Mouse (Mus musculus): ENCODE results near the gene Zfp644. TPM values are rescaled to one million over a fixed set of nuclear protein-coding genes. Genes with fewer than 3 reads are reported as not detected.
A peak's percentile ranks its signal among the peaks of the same experiment; 100 is the strongest.

The Zfp644 gene
- polyA plus RNA-seq, 1 experiment from 2014 or later: 44.4 TPM

DNA sequence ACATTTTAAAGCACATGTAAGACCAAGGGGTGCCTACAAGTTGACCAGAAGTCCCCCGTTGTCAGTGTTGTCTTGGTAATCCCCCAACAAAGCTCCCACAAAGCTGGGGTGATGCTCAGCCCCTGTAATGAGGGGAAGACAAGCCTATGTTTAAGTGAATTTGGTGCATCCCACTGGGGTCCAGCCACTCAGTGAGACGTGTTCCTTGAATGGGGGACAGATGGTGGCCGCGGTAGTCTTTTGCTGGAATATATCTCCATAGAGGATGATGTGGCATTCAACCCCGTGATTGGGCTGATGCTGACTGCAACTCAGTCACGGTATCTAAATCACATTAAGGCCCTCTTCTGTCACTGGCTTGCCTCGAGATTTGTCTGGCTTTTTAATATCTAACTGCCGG, 97.6 kb downstream of the Zfp644 start:
- no peaks in the 10 kb centered on the region for H3K4me1 ChIP-seq (replicated peaks; ENCODE audit: control insufficient read depth, insufficient read depth, low read length)

GRCm38 (mm10) chr5:106597472-106597871, 99.6 kb downstream of the Zfp644 start:
- H3K27me3 ChIP-seq (replicated peaks; ENCODE audit: control insufficient read depth, insufficient read depth, low read length): no peaks in the 10 kb centered on the region

More for the DNA sequence above, 97.6 kb downstream of the Zfp644 start:
- no peak for DNase-seq (ENCODE audit: low spot score)
- Histone ChIP-seq H3K9me3 (ENCODE audit: control insufficient read depth, low read length) (no peaks in the 10 kb centered on the region), H3K4me3 (ENCODE audit: low read depth, low read length) (no peak overlapping the region), H3K9ac (ENCODE audit: low read depth, low read length) (no peak overlapping the region), H3K27me3 (replicated peaks; ENCODE audit: control insufficient read depth, insufficient read depth, low read length) (no peaks in the 10 kb centered on the region), H3K36me3 (ENCODE audit: control insufficient read depth, insufficient read depth, low read length) (no peaks in the 10 kb centered on the region), H3K4me2 (no peak overlapping the region), H3K27ac (ENCODE audit: low read depth, low read length) (no peak overlapping the region)
- WGBS: 91% methylated on average over 8 of the region's 8 CpGs
- no peak for ATAC-seq (replicated peaks; ENCODE audit: low FRiP score)

DNA sequence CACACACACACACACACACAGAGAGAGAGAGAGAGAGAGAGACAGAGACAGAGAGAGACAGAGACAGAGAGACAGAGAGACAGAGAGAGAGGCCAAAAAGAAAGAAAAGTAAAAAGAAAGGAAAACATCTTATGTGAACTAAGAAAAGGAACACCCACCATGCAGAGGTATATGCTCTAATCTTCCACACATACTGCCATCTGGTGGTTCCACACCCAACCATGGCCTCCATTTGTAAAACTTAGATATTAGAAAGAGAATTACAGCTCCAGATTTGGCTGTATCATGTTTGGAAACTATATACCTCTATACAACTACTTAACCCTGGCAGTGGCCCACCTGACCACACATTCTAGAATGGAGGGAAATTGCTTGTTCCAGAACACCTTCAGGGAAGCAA, 102.7 kb downstream of the Zfp644 start:
- Histone ChIP-seq H3K4me2 (no peak overlapping the region), H3K27me3 (replicated peaks; ENCODE audit: control insufficient read depth, insufficient read depth, low read length) (no peaks in the 10 kb centered on the region), H3K27ac (ENCODE audit: low read depth, low read length) (no peak overlapping the region), H3K4me1 (replicated peaks; ENCODE audit: control insufficient read depth, insufficient read depth, low read length) (no peaks in the 10 kb centered on the region), H3K9me3 (ENCODE audit: control insufficient read depth, low read length) (no peaks in the 10 kb centered on the region), H3K36me3 (ENCODE audit: control insufficient read depth, insufficient read depth, low read length) (no peaks in the 10 kb centered on the region), H3K4me3 (ENCODE audit: low read depth, low read length) (no peak overlapping the region), H3K9ac (ENCODE audit: low read depth, low read length) (no peak overlapping the region)
- ATAC-seq (replicated peaks; ENCODE audit: low FRiP score) (no peak), DNase-seq (ENCODE audit: low spot score) (no peak)

More at GRCm38 (mm10) chr5:106597472-106597871, 99.6 kb downstream of the Zfp644 start:
- H3K36me3 ChIP-seq (ENCODE audit: control insufficient read depth, insufficient read depth, low read length): no peaks in the 10 kb centered on the region
- H3K9me3 ChIP-seq (ENCODE audit: control insufficient read depth, low read length): no peaks in the 10 kb centered on the region
- no peak for DNase-seq (ENCODE audit: low spot score)
- no peak overlapping the region for H3K27ac ChIP-seq (ENCODE audit: low read depth, low read length)
- WGBS: 76% methylated on average over 2 of the region's 2 CpGs
- no peak for ATAC-seq (replicated peaks; ENCODE audit: low FRiP score)
- no peaks in the 10 kb centered on the region for H3K4me1 ChIP-seq (replicated peaks; ENCODE audit: control insufficient read depth, insufficient read depth, low read length)
- no peak overlapping the region for H3K4me2 ChIP-seq
- H3K9ac ChIP-seq (ENCODE audit: low read depth, low read length): no peak overlapping the region
- H3K4me3 ChIP-seq (ENCODE audit: low read depth, low read length): no peak overlapping the region

- no peak for DNase-seq (ENCODE audit: low spot score)
- H3K27ac ChIP-seq (ENCODE audit: low read depth, low read length): no peak overlapping the region
- no peaks in the 10 kb centered on the region for H3K4me1 ChIP-seq (replicated peaks; ENCODE audit: control insufficient read depth, insufficient read depth, low read length)
- 92% methylated on average over 5 of the region's 5 CpGs for WGBS
- no peaks in the 10 kb centered on the region for H3K27me3 ChIP-seq (replicated peaks; ENCODE audit: control insufficient read depth, insufficient read depth, low read length)
- H3K36me3 ChIP-seq (ENCODE audit: control insufficient read depth, insufficient read depth, low read length): no peaks in the 10 kb centered on the region
- H3K4me2 ChIP-seq: no peak overlapping the region
- H3K9ac ChIP-seq (ENCODE audit: low read depth, low read length): no peak overlapping the region
- ATAC-seq (replicated peaks; ENCODE audit: low FRiP score): no peak
- no peak overlapping the region for H3K4me3 ChIP-seq (ENCODE audit: low read depth, low read length)
- no peaks in the 10 kb centered on the region for H3K9me3 ChIP-seq (ENCODE audit: control insufficient read depth, low read length)
Observed at GRCm38 (mm10) chr5:106590686-106591085, 106.4 kb downstream of the Zfp644 start.

DNA sequence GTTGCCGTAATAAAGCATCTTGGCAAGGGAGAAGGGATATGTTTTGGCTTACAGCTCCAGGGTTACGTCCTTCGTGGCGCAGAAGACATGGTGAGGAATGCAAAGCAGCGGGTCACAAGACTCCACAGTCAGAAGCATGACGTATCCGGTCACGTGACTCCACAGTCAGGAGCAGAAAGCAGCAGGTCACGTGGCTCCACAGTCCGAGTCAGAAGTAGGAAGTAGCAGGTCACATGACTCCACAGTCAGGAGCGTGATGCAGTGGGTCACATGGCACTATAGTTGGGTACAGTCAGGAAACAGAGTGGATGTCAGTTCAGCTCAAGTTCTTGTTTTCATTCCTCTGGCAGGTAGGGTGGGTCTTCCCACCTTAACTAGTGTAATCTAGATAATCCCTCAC, 107.4 kb downstream of the Zfp644 start:
- WGBS: 89% methylated on average over 11 of the region's 11 CpGs
- H3K4me2 ChIP-seq: no peak overlapping the region
- ATAC-seq (replicated peaks; ENCODE audit: low FRiP score) (no peak), DNase-seq (ENCODE audit: low spot score) (no peak)
- H3K36me3 ChIP-seq (ENCODE audit: control insufficient read depth, insufficient read depth, low read length): no peaks in the 10 kb centered on the region
- H3K9me3 ChIP-seq (ENCODE audit: control insufficient read depth, low read length): no peaks in the 10 kb centered on the region
- H3K9ac ChIP-seq (ENCODE audit: low read depth, low read length): no peak overlapping the region
- H3K4me3 ChIP-seq (ENCODE audit: low read depth, low read length): no peak overlapping the region
- H3K27me3 ChIP-seq (replicated peaks; ENCODE audit: control insufficient read depth, insufficient read depth, low read length): no peaks in the 10 kb centered on the region
- no peaks in the 10 kb centered on the region for H3K4me1 ChIP-seq (replicated peaks; ENCODE audit: control insufficient read depth, insufficient read depth, low read length)
- no peak overlapping the region for H3K27ac ChIP-seq (ENCODE audit: low read depth, low read length)

DNA sequence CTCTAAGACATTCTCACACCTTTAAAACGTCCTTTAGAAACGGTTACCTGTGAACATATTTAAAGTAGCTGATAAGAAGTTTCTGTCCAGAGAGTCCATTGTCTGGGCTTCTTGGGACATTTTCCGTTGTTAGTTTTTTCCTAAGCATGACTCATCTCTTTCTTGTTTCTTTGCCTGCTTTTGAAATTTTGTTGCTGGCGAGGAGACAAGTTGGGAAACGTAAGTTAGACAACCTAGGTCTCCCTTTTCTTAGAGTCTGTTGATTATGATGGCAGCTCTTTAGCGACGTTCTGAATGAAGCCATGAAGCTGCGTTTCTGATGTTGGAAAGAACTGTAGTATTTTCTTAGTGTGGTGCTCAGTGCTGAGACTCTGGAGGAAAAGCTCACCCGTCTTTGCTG, 108.1 kb downstream of the Zfp644 start:
- no peaks in the 10 kb centered on the region for H3K9me3 ChIP-seq (ENCODE audit: control insufficient read depth, low read length)
- H3K27ac ChIP-seq (ENCODE audit: low read depth, low read length): no peak overlapping the region
- H3K4me1 ChIP-seq (replicated peaks; ENCODE audit: control insufficient read depth, insufficient read depth, low read length): no peaks in the 10 kb centered on the region
- no peaks in the 10 kb centered on the region for H3K36me3 ChIP-seq (ENCODE audit: control insufficient read depth, insufficient read depth, low read length)
- H3K9ac ChIP-seq (ENCODE audit: low read depth, low read length): no peak overlapping the region
- no peak for DNase-seq (ENCODE audit: low spot score)
- WGBS: 89% methylated on average over 9 of the region's 9 CpGs
- no peak overlapping the region for H3K4me2 ChIP-seq
- H3K27me3 ChIP-seq (replicated peaks; ENCODE audit: control insufficient read depth, insufficient read depth, low read length): no peaks in the 10 kb centered on the region
- no peak for ATAC-seq (replicated peaks; ENCODE audit: low FRiP score)
- H3K4me3 ChIP-seq (ENCODE audit: low read depth, low read length): no peak overlapping the region

DNA sequence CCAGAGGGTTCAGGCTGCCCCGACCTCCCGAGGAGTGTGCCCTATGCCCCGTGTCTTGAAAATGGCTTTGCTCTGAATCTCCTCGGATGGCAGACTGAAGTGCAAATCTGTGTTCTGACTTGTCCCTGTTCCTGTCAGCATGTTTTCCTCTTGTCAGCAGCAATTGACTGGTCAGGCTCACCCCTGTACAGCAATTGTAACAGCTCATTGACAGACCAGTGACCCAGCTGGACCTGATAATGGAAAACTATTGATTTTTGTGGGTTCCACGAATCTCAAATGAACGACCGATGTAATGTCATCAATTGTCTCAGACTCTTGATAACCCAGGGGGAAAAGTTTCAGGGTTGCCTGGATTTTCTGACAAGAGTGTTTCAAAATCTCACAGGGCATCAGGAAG, 116.1 kb downstream of the Zfp644 start:
- no peaks in the 10 kb centered on the region for H3K9me3 ChIP-seq (ENCODE audit: control insufficient read depth, low read length)
- ATAC-seq (replicated peaks; ENCODE audit: low FRiP score) (no peak), DNase-seq (ENCODE audit: low spot score) (no peak)
- no peaks in the 10 kb centered on the region for H3K27me3 ChIP-seq (replicated peaks; ENCODE audit: control insufficient read depth, insufficient read depth, low read length)
- WGBS: 67% methylated on average over 7 of the region's 7 CpGs
- no peak overlapping the region for H3K27ac ChIP-seq (ENCODE audit: low read depth, low read length)
- no peaks in the 10 kb centered on the region for H3K4me1 ChIP-seq (replicated peaks; ENCODE audit: control insufficient read depth, insufficient read depth, low read length)
- no peak overlapping the region for H3K4me3 ChIP-seq (ENCODE audit: low read depth, low read length)
- no peaks in the 10 kb centered on the region for H3K36me3 ChIP-seq (ENCODE audit: control insufficient read depth, insufficient read depth, low read length)
- H3K9ac ChIP-seq (ENCODE audit: low read depth, low read length): no peak overlapping the region
- H3K4me2 ChIP-seq: no peak overlapping the region

DNA sequence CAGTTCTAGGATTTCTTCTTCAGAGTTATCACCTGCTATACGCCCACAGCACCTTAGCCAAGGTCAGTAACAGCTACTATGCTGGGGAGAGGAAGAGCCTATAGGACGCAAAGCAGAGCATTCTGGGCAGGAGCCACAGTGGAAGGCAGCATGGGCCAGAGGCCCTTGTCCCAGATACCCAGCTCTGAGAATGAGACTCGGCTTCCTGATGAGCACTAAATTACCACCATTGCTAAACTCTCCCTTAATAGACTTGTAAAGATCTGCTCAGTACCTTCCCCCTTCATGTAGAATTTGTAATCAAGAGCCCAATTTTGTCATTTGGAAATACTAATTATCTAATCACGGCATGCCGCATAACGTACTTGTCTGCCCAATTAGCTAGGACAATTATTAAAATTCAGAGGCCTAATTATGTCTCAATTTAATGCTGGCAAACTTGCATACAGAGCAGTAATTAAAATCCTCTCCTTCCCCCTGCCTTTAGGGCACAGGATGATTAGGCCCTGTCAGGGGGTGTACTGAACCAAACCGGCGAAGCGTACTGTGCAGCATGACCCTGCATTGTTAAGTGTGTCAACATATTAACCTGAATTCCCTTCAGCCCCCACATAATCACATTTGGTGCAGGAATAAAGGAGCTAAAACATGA, 119.7 kb downstream of the Zfp644 start:
- no peak overlapping the region for H3K27ac ChIP-seq (ENCODE audit: low read depth, low read length)
- no peaks in the 10 kb centered on the region for H3K36me3 ChIP-seq (ENCODE audit: control insufficient read depth, insufficient read depth, low read length)
- no peak overlapping the region for H3K4me2 ChIP-seq
- peaks cover 13% of the 10 kb centered on the region for H3K27me3 ChIP-seq (replicated peaks; ENCODE audit: control insufficient read depth, insufficient read depth, low read length)
- no peak overlapping the region for H3K9ac ChIP-seq (ENCODE audit: low read depth, low read length)
- 80% methylated on average over 9 of the region's 9 CpGs for WGBS
- no peak for DNase-seq (ENCODE audit: low spot score)
- no peak overlapping the region for H3K4me3 ChIP-seq (ENCODE audit: low read depth, low read length)
- H3K4me1 ChIP-seq (replicated peaks; ENCODE audit: control insufficient read depth, insufficient read depth, low read length): no peaks in the 10 kb centered on the region
- no peak for ATAC-seq (replicated peaks; ENCODE audit: low FRiP score)
- no peaks in the 10 kb centered on the region for H3K9me3 ChIP-seq (ENCODE audit: control insufficient read depth, low read length)

- no peak overlapping the region for H3K4me3 ChIP-seq (ENCODE audit: low read depth, low read length)
- 23% methylated on average over 4 of the region's 4 CpGs for WGBS
Observed at GRCm38 (mm10) chr5:106575098-106575497, 122.0 kb downstream of the Zfp644 start.

More at GRCm38 (mm10) chr5:106575098-106575497, 122.0 kb downstream of the Zfp644 start:
- ATAC-seq (replicated peaks; ENCODE audit: low FRiP score) (no peak), DNase-seq (ENCODE audit: low spot score) (no peak)
- peak overlapping the region; percentile 100 for H3K4me2 ChIP-seq
- no peaks in the 10 kb centered on the region for H3K9me3 ChIP-seq (ENCODE audit: control insufficient read depth, low read length)
- no peaks in the 10 kb centered on the region for H3K4me1 ChIP-seq (replicated peaks; ENCODE audit: control insufficient read depth, insufficient read depth, low read length)
- H3K27me3 ChIP-seq (replicated peaks; ENCODE audit: control insufficient read depth, insufficient read depth, low read length): peaks cover 13% of the 10 kb centered on the region
- H3K27ac ChIP-seq (ENCODE audit: low read depth, low read length): no peak overlapping the region
- no peaks in the 10 kb centered on the region for H3K36me3 ChIP-seq (ENCODE audit: control insufficient read depth, insufficient read depth, low read length)
- no peak overlapping the region for H3K9ac ChIP-seq (ENCODE audit: low read depth, low read length)

Measured in liver, embryonic 11.5 days (tissue).